Mouse (Mus musculus) neural tube, embryonic 10.5 days (tissue): Measurements from ENCODE around the gene Galr3.
A peak's percentile ranks its signal among the peaks of the same experiment; 100 is the strongest.
"Not testable (repeated sequence)": the region's sequence is repeated elsewhere in the genome, so short reads cannot be mapped to it uniquely, and the experiment has no call there.

Experiments used
- DNase-seq: peaks from one replicate; pipeline ENCODE4 v3.0.0-alpha.2; 2017; ENCODE audit warnings: low spot score; ENCODE audit errors: extremely low spot score

The Galr3 gene

DNA sequence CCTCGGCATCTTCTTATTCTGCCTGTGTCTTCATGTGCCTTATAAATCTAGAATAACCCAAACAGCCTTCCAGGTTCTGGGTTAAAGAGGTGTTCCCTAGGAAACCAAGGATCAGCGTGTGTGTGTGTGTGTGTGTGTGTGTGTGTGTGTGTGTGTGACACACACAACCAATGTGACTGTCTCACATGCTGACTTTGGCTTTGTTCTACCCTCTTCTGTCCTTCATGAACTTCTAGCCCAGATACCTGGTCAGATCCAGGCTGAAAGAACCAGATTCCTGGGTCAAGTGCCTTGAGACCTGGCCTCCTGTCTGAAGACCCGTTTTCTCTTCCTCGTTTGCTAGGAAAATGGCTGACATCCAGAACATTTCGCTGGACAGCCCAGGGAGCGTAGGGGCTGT is at the start of gene Galr3:
Galr3 (plus strand) TSS at position 301 of the 400 bp plus-strand sequence.
- no peak for DNase-seq

GRCm38 (mm10) chr15:78992235-78992634 is 49.5 kb upstream of the Galr3 start:
- no peak for DNase-seq

DNA sequence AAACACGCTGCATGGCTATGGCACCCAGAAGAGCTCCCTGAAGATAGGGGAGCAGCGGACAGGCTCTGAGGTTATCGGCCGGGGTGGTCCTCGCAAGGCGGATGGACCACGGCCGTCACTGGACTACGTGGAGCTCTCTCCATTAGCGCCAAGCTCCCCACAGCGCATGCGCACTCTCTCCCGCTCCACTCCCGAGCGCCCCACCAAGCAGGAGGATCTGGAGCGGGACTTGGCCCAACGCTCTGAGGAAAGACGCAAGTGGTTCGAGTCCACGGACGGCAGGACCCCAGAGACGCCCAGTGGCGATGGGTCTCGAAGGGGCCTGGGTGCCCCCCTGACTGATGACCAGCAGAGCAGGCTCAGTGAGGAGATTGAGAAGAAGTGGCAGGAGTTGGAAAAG is 48.8 kb upstream of the Galr3 start:
- DNase-seq, result no peak

DNA sequence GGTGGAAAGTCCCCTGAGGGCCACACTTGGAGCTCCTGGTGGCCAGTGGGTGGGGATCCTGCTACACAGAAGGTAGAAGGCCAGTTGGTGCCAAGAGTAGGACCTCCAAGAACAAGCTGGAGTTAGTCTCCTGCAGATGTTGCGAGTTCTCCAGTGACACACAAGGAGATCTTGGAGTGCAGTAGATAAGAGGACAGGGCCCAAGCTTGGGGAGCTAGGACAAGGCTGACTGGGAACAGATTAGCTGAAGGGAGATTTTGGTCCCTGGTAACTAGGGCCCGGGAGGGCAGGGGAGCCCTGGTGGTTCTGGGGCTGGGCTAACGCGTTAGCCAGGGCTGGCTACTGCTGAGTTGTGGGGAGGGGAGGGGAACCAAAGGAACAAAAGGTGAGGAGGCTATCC is 45.8 kb upstream of the Galr3 start:
- DNase-seq, result no peak

DNA sequence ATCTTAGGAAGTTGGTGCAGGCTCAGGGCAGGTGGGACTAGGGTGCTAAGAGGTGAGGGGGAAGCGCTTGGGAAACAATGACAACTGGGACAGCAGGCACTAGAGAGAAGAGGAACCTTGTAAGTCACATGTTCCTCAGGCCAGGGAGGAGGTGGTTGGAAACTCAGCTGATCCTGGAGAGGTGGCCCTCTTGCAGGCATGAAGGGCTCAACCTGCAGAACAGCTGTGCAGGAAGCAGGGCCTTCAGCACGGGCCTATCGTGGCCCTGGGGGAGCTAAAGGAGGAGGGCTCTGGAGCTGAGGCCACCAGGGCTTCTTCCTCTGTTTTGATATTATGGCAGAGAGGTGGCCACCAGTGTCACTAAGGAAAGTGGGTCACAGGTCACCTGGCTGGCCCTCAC is 45.0 kb upstream of the Galr3 start:
- DNase-seq, result no peak

GRCm38 (mm10) chr15:78998348-78998747 is 43.3 kb upstream of the Galr3 start:
- no peak for DNase-seq

DNA sequence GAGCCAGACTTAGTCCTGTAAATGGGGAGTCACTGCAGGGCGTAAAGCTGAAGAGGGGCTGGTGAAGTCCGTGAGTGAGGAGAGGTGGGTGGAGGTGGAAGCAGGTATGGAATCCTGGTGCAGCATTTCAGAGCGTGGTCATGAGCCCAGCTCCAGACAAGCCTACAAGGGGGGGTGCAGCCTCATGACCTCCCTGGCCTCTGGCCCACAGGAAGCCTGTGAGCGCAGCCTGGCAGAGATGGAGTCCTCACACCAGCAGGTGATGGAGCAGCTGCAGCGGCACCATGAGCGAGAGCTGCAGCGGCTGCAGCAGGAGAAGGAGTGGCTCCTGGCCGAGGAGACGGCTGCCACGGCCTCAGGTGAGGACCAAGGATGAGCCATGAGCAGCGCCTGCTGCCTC is 42.1 kb upstream of the Galr3 start:
- DNase-seq, result no peak

- DNase-seq, result no peak
Measured at GRCm38 (mm10) chr15:79000357-79000791, 41.3 kb upstream of the Galr3 start.

DNA sequence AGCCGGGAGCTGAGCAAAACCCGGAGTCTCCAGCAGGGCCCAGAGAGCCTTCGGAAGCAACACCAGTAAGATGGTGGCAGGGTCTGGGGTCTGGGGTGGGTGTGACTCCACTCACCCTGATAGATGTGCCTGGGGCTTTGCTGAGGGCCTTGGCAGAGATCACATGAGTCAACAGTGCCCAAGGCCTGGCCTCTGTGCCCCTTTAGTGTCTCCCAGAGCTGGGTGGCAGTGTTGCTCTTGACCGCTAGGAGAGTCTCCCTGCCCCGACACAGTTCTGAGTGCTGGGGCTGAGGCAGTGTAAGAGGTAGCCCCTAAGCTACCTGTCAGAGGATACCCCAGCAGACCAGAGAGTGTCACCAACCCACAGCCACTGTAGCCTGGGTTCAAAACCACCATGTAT is 40.1 kb upstream of the Galr3 start:
- no peak for DNase-seq

GRCm38 (mm10) chr15:79002036-79002435 is 39.6 kb upstream of the Galr3 start:
- no peak for DNase-seq

DNA sequence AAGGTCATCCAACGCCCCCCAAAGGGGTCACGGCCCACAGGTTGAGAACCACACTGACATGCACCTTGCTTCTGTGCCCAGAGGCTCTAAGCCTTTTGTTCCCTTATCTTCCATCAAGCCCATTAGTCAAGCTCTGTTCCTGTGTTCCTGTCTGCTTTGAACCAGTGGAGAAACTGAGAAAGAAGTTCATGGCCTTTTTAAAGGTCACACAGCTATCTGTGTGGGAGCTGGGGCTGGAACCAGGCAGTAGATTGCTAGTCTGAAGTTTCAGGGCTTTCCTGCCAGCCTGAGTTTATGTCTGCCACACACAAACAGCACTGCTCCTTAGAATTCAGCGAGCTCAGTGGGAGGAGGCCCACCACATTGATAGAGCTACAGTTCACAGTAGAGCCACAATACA is 38.6 kb upstream of the Galr3 start:
- DNase-seq, result no peak

DNA sequence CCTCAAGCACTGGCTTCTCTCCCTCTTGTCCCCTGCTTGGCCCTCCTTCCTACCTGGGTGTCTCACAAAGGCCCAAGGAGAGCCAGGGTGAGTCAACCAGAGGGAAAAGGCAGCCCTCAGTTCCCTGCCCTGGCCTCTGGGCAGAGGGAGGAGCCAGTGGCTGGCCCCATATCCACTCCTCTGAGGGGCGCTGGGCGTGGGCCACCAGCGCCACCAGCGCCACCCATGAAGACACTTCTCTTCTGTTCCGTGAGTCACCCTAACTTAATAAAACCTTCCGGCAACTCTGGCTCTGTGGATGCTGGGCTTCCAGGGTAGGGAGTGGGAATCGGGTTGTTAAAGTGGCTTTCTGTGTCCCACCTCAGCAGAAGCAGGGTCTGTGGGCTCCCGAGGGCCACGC is 36.1 kb upstream of the Galr3 start:
- no peak for DNase-seq

DNA sequence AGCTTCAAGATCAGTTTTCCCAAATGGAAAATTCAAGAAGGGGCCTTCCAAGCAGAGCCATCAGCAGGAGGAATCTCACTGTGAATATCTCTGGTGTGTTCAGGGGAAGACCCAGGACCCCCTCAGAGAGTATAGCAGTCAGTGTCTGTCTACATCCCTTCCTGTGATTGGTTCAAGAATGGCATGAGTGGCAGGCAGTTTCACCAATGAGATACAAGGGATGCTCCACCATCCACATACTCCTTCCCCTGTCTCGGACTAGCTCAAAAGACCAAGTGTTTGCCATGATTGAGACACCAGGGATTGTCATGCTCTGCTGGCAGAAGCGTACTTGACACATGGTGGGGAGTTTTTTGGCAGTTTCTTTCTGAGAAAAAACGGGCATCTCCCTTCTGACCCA is 35.0 kb upstream of the Galr3 start:
- no peak for DNase-seq

DNA sequence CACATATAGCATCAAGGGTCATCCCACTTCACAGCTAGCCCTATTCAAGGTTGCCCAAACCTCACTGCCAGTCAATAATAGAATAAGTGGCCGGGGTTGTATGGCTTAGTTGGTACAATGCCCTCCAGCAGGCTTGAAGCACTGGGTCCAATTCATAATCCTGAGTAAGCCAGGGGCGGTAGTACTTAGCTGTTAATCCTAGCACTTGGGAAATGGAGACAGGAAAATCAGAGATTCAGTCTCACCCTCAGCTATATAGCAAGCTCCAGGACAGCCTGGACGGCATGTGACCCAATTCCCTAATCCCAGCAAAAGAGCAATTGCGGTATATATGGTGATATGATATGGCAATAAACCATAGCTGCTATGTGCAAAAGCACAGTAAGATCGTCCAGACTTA is 34.6 kb upstream of the Galr3 start:
- no peak for DNase-seq

- DNase-seq, result not testable (repeated sequence)
Measured at GRCm38 (mm10) chr15:79007836-79008235, 33.8 kb upstream of the Galr3 start.

GRCm38 (mm10) chr15:79009734-79010133 is 32.0 kb upstream of the Galr3 start:
- DNase-seq, result no peak

DNA sequence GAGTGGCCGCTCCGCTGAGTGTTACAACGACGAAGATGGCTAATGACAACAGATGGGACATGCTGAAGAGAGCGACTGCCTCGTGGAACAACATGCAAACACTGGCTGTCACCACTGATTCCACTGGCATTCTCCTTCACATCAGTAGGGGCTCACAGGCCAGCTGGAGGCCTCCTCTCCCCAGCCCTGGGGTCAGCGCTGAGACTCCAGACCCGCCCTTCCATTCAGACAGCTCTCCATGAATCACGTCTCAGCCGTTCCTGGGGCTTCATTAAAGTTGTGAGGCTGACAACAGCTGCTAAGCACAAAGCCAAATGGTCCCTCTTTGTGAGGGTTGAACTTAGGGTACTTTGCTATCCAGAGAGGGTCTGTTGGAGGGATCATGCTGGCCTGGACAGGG is 30.1 kb upstream of the Galr3 start:
- DNase-seq, result peak; percentile 39

DNA sequence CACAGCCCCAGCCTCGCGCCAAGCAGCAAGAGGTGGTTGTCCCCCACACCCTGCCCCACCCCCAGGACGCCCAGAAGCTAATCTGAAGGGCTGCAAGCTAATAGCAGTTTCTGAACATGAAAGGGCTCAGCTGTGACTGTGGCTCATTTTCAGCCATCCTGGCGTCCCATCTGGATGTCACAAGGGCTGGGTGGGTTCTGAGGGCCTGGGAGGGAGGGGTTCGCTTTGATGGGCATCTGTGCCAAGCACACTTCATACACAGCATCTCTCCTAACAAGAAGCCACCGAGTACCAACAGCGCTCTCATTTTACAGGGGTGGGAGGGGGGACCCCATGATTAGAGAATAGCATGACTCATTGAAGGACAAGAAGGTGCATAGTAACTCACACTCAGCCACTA is 28.3 kb upstream of the Galr3 start:
- no peak for DNase-seq

DNA sequence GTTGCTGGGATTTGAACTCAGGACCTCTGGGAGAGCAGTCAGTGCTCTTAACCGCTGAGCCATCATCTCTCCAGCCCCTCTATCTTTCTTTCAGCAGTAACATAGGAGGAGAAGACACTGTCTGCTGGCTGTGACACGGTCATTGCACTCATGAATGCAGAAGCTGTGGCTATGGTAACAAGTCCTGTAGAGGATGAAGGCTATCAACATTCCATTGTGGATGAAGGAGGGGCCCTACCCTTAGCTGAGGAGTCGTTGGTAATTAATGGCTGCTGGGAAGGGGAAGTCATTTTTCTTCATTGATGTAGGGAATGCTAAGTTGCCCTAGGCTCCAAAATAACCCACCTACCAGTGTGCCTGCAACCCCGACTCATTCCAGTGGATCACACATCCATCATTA is 23.5 kb upstream of the Galr3 start:
- no peak for DNase-seq

GRCm38 (mm10) chr15:79018886-79019285 is 22.8 kb upstream of the Galr3 start:
- DNase-seq, result no peak

GRCm38 (mm10) chr15:79022671-79023230 is 18.9 kb upstream of the Galr3 start:
- DNase-seq, result no peak

DNA sequence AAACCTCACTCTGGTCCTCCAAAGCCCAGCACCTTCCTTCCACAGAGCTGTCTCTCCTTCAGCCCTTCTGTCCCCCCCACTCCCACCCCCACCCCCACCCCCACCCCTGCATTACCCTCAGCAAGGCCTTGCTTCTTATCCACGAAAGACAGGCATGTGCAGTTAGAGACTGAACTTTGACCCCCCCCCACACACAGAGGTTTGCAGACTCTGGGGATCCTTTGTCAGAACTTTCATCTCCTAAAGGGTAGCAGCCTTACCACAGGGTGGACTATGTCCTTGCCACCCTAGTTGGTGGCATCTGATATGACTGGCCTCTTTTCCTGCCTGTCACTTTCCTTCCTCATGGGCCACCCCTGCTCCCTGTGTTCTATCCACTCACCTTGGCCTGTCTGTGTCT is 18.3 kb upstream of the Galr3 start:
- DNase-seq, result no peak

GRCm38 (mm10) chr15:79025687-79026308 is 15.9 kb upstream of the Galr3 start:
- DNase-seq, result no peak
